Mouse (Mus musculus): ENCODE measurements at regions not wholly inside any gene's neighbourhood (a gene's known extent, or its start where the extent isn't known, plus 50 kb on each side); places are given as distances from the start of the nearest gene placed in this dataset.

- no peak for DNase-seq (ENCODE audit: extremely low spot score in 1 of 2, low spot score in 1 of 2)
Measured at GRCm38 (mm10) chr14:71030164-71030880, 430.7 kb upstream of the Fam160b2 start.
